Mouse (Mus musculus) neural tube, embryonic 10.5 days (tissue): ENCODE measurements around the gene Zfp82.
A peak's percentile ranks its signal among the peaks of the same experiment; 100 is the strongest.
"Not testable (repeated sequence)": the region's sequence is repeated elsewhere in the genome, so short reads cannot be mapped to it uniquely, and the experiment has no call there.

Experiments used
- DNase-seq: peaks from one replicate; pipeline ENCODE4 v3.0.0-alpha.2; 2017; ENCODE audit warnings: low spot score; ENCODE audit errors: extremely low spot score

Zfp82 gene

GRCm38 (mm10) chr7:30072146-30073028 is at the start of gene Zfp82:
Zfp82 (minus strand) TSS chr7:30072900.
- DNase-seq = peak; percentile 84

- DNase-seq = no peak
Observed at GRCm38 (mm10) chr7:30122188-30122530, 49.5 kb upstream of the Zfp82 start.

GRCm38 (mm10) chr7:30121308-30122187 is 48.8 kb upstream of the Zfp82 start, which contains the start of gene Zfp382:
Zfp382 (plus strand) TSS chr7:30121942.
- DNase-seq = peak; percentile 95

- not testable (repeated sequence) for DNase-seq
Observed at GRCm38 (mm10) chr7:30117935-30118334, 45.2 kb upstream of the Zfp82 start.

GRCm38 (mm10) chr7:30116076-30116475 is 43.4 kb upstream of the Zfp82 start:
- DNase-seq = no peak

- no peak for DNase-seq
Observed at GRCm38 (mm10) chr7:30099297-30099696, 26.6 kb upstream of the Zfp82 start.

- DNase-seq = peak; percentile 36
Observed at GRCm38 (mm10) chr7:30095551-30096125, 22.9 kb upstream of the Zfp82 start.

- peak; percentile 93 for DNase-seq
Observed at GRCm38 (mm10) chr7:30094646-30095429, 22.1 kb upstream of the Zfp82 start, which contains the start of gene Zfp260. Zfp260 (plus strand) TSS chr7:30094777.

GRCm38 (mm10) chr7:30093918-30094415 is 21.3 kb upstream of the Zfp82 start:
- no peak for DNase-seq

GRCm38 (mm10) chr7:30092666-30093065 is 20.0 kb upstream of the Zfp82 start:
- no peak for DNase-seq

GRCm38 (mm10) chr7:30090970-30091585 is 18.4 kb upstream of the Zfp82 start:
- no peak for DNase-seq

- peak; percentile 98 for DNase-seq
Observed at GRCm38 (mm10) chr7:30090092-30090969, 17.6 kb upstream of the Zfp82 start, which contains the start of the genes Gm26920 and Zfp566. Gm26920 (minus strand) TSS chr7:30090410. Zfp566 (minus strand) TSS chr7:30090527.

GRCm38 (mm10) chr7:30089405-30089804 is 16.7 kb upstream of the Zfp82 start:
- peak; percentile 31 for DNase-seq

- DNase-seq = no peak
Observed at GRCm38 (mm10) chr7:30086524-30086923, 13.8 kb upstream of the Zfp82 start.

GRCm38 (mm10) chr7:30064622-30065021 is 8.1 kb downstream of the Zfp82 start:
- no peak for DNase-seq

GRCm38 (mm10) chr7:30062478-30062877 is 10.2 kb downstream of the Zfp82 start:
- DNase-seq = no peak

GRCm38 (mm10) chr7:30060341-30060740 is 12.4 kb downstream of the Zfp82 start:
- no peak for DNase-seq

- DNase-seq = no peak
Observed at GRCm38 (mm10) chr7:30053591-30053990, 19.1 kb downstream of the Zfp82 start.
